Mouse (Mus musculus): ENCODE measurements around the gene Prss16.

Gene Prss16

GRCm38 (mm10) chr13:21971641-21972040, 37.9 kb downstream of the Prss16 start:
- DNase-seq (ENCODE audit: low spot score) = peak; percentile 48

DNA sequence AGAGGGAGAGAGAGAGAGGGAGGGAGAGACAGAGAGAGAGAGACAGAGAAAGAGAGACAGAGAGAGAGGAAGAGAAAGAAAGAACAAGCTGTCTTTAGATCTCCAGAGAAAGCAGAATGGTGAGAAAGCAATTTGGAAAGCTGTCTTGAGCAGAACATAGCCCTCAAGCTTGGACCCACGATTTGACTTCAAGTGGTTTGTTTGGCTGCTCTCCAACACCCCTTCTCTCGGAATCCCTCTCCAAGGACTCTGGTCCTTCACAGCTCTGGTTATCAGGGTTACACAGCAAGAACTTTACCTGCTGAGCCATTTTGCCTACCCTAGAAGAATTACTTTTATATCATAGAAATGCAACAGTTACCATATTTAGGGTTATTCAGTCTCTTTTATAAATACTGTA, 39.7 kb downstream of the Prss16 start:
- no peak for DNase-seq (ENCODE audit: low spot score)

DNA sequence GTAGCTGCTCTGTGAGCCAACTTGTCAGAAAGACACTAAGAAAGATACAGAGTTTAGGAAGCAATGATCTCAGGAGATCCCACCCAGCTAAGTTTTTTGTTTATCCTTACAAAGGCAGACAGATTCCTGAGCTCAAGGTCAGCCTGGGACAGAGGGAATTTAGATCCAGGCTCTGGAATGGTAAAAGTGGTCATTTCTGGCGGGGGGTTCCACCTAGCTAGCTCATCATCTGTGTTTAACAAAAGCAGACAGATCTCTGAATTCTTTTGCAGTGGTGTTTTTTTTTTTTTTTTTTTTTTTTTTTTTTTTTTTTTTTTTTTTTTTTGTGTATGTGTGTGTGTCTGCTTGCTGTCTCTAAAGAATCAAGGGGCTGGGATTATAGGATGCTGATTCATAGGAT, 40.3 kb downstream of the Prss16 start:
- no peak for DNase-seq (ENCODE audit: low spot score)
